Mouse (Mus musculus) retina, adult 2 months (tissue): Measurements from ENCODE around the gene Gm17361.
"Not testable (repeated sequence)": the region's sequence is repeated elsewhere in the genome, so short reads cannot be mapped to it uniquely, and the experiment has no call there.

ENCODE experiments used
- DNase-seq: peaks from one replicate; pipeline ENCODE4 v3.0.0-alpha.2; 2012; ENCODE audit warnings: low read depth, low spot score

Gm17361 gene

DNA sequence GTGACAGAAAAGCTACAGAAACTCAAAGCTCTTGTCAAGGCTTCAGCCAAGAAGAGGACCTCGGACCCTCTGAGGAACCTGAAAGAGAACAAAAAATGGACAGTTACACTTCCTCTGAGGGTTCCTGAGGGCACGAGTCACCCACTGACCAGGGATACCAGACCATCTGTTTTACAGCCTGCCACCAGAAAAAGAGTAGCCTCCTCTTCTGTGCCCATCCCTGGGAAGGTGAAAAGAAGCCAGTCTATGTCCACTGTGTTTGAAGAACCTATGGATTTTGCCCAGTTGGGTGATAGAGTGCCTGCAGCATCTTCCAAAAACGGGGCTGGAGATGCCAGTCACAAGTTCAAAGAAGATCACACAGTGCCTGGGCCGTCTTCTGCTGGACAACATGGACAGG, at the start of gene Gm17361:
Gene Gm17361 (plus strand): TSS at position 301 of the 400 bp plus-strand sequence.
- not testable (repeated sequence) for DNase-seq
